In genomic region chr14:25557014-25557413, GRCm38 (mm10) we compare ENCODE assay signal across 8 mouse cellular contexts.
DNase-seq lines count a peak whose midpoint lies in the region; ATAC-seq and TF ChIP-seq lines count a peak whose summit lies in the region.
"Had no signal": no experiment of that assay in that cellular context is flagged by ENCODE, and none has a peak within 500 bp of the region (broad histone marks: within the 10 kb centered on the region; RNA-seq: fewer than 3 reads in every experiment).

No protein-coding gene starts in this region.

- no peak overlapping the region for H3K4me3 ChIP-seq in lung, embryonic 14.5 days (ENCODE audit: low read depth, low read length)
- H3K4me3 ChIP-seq in hindbrain, embryonic 10.5 days, result no peak overlapping the region
- H3K4me3 ChIP-seq in liver, embryonic 11.5 days (ENCODE audit: low read depth, low read length), result no peak overlapping the region
- no peak overlapping the region for H3K4me3 ChIP-seq in stomach, postnatal 0 days (ENCODE audit: low read depth, low read length)

- 8% methylated on average over 8 of the region's 8 CpGs for WGBS in lung, embryonic 14.5 days
- WGBS in hindbrain, embryonic 10.5 days, result 44% methylated on average over 8 of the region's 8 CpGs
- 41% methylated on average over 8 of the region's 8 CpGs for WGBS in liver, embryonic 11.5 days
- 23% methylated on average over 8 of the region's 8 CpGs for WGBS in stomach, postnatal 0 days

- no peak for TF ChIP-seq CTCF in lung, embryonic 14.5 days (IDR thresholded peaks at IDR 0.05; ENCODE audit: low read depth)
- no peak for TF ChIP-seq CTCF in stomach, postnatal 0 days (IDR thresholded peaks at IDR 0.05; ENCODE audit: low read depth)

- peak overlapping the region; percentile 71 for H3K27ac ChIP-seq in lung, embryonic 14.5 days (ENCODE audit: low read depth)
- peak overlapping the region; percentile 82 for H3K27ac ChIP-seq in hindbrain, embryonic 10.5 days
- H3K27ac ChIP-seq in liver, embryonic 11.5 days (ENCODE audit: low read depth, low read length), result peak overlapping the region; percentile 62
- peak overlapping the region; percentile 45; the same call in 1 of the 2 replicates for H3K27ac ChIP-seq in stomach, postnatal 0 days (replicated peaks)
- H3K27ac ChIP-seq: liver, embryonic 14.5 days had no signal

- peak; percentile 79 for DNase-seq in lung, embryonic 14.5 days
- DNase-seq in lung, postnatal 14 days, result no peak
- DNase-seq in hindbrain, embryonic 10.5 days (ENCODE audit: low spot score), result no peak
- no peak for DNase-seq in liver, embryonic 11.5 days (ENCODE audit: low spot score)
- no peak for DNase-seq in stomach, postnatal 0 days (ENCODE audit: low spot score)

- H3K4me1 ChIP-seq in lung, embryonic 14.5 days (ENCODE audit: insufficient read depth), result peaks cover 39% of the 10 kb centered on the region
- H3K4me1 ChIP-seq in hindbrain, embryonic 10.5 days (replicated peaks), result peaks cover 73% of the 10 kb centered on the region
- peaks cover 57% of the 10 kb centered on the region for H3K4me1 ChIP-seq in liver, embryonic 11.5 days (replicated peaks; ENCODE audit: control insufficient read depth, insufficient read depth, low read length)
- peaks cover 8% of the 10 kb centered on the region; the same call in 1 of the 2 replicates for H3K4me1 ChIP-seq in stomach, postnatal 0 days (replicated peaks; ENCODE audit: control insufficient read depth, insufficient read depth)

- no peak for TF ChIP-seq EP300 in stomach, postnatal 0 days (optimal IDR thresholded peaks at IDR 0.05)

- H3K36me3 ChIP-seq in lung, embryonic 14.5 days (ENCODE audit: insufficient read depth), result peaks cover 6% of the 10 kb centered on the region; the same call in 1 of the 2 replicates
- peaks cover 53% of the 10 kb centered on the region for H3K36me3 ChIP-seq in hindbrain, embryonic 10.5 days
- H3K36me3 ChIP-seq in liver, embryonic 11.5 days (ENCODE audit: control insufficient read depth, insufficient read depth, low read length), result peaks cover 5% of the 10 kb centered on the region; the same call in 1 of the 2 replicates
- H3K36me3 ChIP-seq in stomach, postnatal 0 days (ENCODE audit: control insufficient read depth, insufficient read depth, low read length), result no peaks in the 10 kb centered on the region

- no peaks in the 10 kb centered on the region for H3K9me3 ChIP-seq in lung, embryonic 14.5 days (ENCODE audit: low read depth, low read length)
- no peaks in the 10 kb centered on the region for H3K9me3 ChIP-seq in hindbrain, embryonic 10.5 days
- no peaks in the 10 kb centered on the region for H3K9me3 ChIP-seq in liver, embryonic 11.5 days (ENCODE audit: control insufficient read depth, low read length)
- H3K9me3 ChIP-seq in stomach, postnatal 0 days (ENCODE audit: control insufficient read depth, low read length), result no peaks in the 10 kb centered on the region

- H3K9ac ChIP-seq in lung, embryonic 14.5 days, result no peak overlapping the region
- H3K9ac ChIP-seq in liver, embryonic 11.5 days (ENCODE audit: low read depth, low read length), result peak overlapping the region; percentile 16; the same call in 1 of the 2 replicates
- no peak overlapping the region for H3K9ac ChIP-seq in stomach, postnatal 0 days (ENCODE audit: low read length)
- H3K9ac ChIP-seq: liver, embryonic 14.5 days had no signal

- no peak for ATAC-seq in lung, embryonic 14.5 days (ENCODE audit: insufficient read depth)
- ATAC-seq in liver, embryonic 11.5 days (replicated peaks; ENCODE audit: low FRiP score), result no peak
- no peak for ATAC-seq in stomach, postnatal 0 days (ENCODE audit: low FRiP score, low TSS enrichment)
- no peak for ATAC-seq in inflammation-experienced regulatory T-cells, adult 6 months
- no peak for ATAC-seq in megakaryocyte-erythroid progenitor cell, adult 5-6 weeks (replicated peaks; ENCODE audit: low FRiP score, low TSS enrichment, poor library complexity, severe bottlenecking)

- 0 out of 2 replicates have a peak overlapping the region, but pooled peaks have one; percentile 0 for H3K4me2 ChIP-seq in lung, embryonic 14.5 days
- H3K4me2 ChIP-seq in liver, embryonic 11.5 days, result no peak overlapping the region
- no peak overlapping the region for H3K4me2 ChIP-seq in stomach, postnatal 0 days (replicated peaks; ENCODE audit: low read depth)

- no peaks in the 10 kb centered on the region for H3K27me3 ChIP-seq in lung, embryonic 14.5 days (ENCODE audit: insufficient read depth, low read length)
- H3K27me3 ChIP-seq in hindbrain, embryonic 10.5 days (ENCODE audit: insufficient read depth, poor library complexity, severe bottlenecking), result no peaks in the 10 kb centered on the region
- no peaks in the 10 kb centered on the region for H3K27me3 ChIP-seq in liver, embryonic 11.5 days (replicated peaks; ENCODE audit: control insufficient read depth, insufficient read depth, low read length)
- no peaks in the 10 kb centered on the region for H3K27me3 ChIP-seq in stomach, postnatal 0 days (ENCODE audit: control insufficient read depth, insufficient read depth, low read length)
